Mouse (Mus musculus) right cerebral cortex, postnatal 36 days (tissue): Measurements from ENCODE around the gene Cdc34b.
"Not testable (repeated sequence)": the region's sequence is repeated elsewhere in the genome, so short reads cannot be mapped to it uniquely, and the experiment has no call there.

Experiments used
- DNase-seq, 2 experiments: peaks; one replicate each; pipeline ENCODE4 v3.0.0; 2022; ENCODE audit warnings: low spot score in 2 of 2, mixed read lengths in 1 of 2

The Cdc34b gene

DNA sequence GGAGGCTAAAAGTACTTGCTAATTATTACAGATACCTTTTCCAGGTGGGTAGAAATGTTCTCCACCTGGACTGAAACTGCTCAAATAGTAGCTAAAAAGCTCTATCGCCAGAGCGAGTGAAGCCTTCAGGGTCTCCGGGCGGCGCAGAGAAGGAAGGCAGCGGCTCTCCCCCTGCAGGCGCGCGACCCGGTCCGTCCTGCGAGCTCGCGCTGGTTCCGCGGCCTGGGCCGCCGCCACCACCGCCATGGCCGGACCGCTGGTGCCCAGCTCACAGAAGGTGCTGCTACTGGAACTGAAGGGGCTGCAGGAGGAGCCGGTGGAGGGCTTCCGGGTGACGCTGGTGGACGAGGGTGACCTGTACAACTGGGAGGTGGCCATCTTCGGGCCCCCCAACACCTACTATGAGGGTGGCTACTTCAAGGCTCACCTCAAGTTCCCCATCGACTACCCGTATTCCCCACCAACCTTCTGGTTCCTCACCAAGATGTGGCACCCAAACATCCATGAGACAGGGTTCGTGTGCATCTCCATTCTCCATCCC lies at the start of gene Cdc34b:
Cdc34b (plus strand) TSS at position 51 of the 541 bp plus-strand sequence.
- DNase-seq: no peak

DNA sequence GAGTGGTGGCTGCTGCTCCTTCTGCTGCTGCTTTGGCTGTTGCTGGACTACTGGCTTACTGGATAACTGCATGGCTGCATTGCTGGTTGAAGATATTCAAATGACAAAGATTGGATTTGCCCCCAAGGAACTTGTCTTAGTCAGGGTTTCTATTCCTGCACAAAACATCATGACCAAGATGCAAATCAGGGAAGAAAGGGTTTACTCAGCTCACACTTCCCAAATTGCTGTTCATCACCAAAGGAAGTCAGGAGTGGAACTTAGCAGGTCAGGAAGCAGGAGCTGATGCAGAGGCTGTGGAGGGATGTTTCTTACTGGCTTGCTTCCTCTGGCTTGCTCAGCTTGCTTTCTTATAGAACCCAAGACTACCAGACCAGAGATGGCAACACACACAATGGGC lies 49.1 kb upstream of the Cdc34b start:
- not testable (repeated sequence) for DNase-seq

- no peak for DNase-seq
Observed at GRCm38 (mm10) chr11:94695508-94695907, 46.1 kb upstream of the Cdc34b start.

- no peak for DNase-seq
Observed at GRCm38 (mm10) chr11:94697140-94697539, 44.4 kb upstream of the Cdc34b start.

DNA sequence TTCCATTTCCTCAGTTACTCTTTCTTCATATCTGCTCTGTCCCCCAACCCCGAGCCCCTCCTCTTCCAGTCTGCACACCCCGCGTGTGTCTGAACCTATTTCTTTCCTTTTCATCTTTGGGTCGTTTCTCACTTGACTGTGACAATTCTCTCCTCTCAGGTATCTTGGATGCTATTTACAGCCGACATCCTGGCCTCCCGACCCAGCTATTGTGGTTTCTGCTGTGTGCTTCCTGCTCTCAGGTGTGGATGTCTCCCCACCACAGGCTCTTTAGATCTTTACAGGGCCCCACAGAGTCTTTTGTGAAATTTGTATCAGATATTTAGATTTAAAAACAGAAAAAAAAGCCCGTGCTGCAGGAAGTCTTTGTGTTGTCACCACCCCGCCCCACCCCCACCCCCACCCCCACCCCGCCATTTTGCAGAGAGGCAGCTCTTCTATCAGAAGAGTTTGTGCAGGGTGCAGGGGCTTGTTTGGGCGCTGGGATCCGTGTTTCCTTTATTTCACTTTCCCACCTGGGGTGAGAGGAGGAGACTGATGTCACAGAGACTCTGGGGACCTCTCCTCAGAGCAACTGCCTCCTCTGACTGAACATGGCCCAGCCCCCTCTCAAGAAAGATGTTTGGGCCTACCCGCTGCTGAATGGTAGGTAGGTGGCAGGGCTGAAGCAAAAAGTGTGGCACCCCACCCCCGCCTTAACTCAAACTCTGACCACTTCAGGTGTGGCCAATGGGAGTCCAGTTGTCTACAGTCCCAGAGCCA lies 43.7 kb upstream of the Cdc34b start:
- no peak for DNase-seq

- DNase-seq: no peak
Observed at GRCm38 (mm10) chr11:94699399-94699798, 42.2 kb upstream of the Cdc34b start.

DNA sequence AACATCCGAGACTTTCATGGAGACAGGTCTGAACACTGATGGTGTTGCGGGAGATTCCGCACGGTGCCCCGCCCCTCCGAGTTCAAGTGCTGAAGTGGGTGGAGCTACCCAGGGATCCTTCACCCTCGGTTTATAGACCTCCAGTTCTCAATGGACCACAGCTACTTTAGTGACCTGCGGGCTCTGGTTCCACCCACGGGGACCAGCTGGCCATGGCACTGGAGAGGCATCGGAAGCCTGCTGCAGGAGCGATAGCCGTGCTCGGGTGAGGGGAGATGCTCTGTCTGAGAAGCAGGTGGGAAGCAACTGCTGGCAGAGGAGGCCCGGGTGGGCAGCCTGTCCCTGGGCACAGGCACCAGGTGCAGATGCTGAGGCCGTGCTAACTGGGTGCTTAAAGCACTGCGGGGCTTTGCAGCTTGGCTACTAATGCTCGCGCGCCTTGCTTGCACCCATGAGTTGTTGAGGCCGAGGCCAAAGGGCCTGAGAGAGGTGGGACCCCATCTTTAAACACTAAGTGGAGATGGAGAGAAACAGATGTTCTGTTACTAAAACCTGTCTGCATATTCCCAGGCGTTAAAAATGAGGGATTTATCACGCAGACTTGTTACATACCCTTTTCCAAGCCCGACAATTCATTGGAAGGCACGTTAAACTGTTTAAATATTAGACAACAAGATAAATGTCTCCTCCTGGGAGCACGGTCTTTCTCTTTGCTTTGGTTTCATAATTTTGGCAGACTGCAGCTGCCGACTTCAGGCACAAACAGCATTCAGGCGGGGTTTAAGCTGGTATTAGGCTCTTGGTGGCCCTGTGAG lies 40.0 kb upstream of the Cdc34b start:
- DNase-seq: no peak

GRCm38 (mm10) chr11:94702216-94702610 lies 39.4 kb upstream of the Cdc34b start:
- DNase-seq: no peak

DNA sequence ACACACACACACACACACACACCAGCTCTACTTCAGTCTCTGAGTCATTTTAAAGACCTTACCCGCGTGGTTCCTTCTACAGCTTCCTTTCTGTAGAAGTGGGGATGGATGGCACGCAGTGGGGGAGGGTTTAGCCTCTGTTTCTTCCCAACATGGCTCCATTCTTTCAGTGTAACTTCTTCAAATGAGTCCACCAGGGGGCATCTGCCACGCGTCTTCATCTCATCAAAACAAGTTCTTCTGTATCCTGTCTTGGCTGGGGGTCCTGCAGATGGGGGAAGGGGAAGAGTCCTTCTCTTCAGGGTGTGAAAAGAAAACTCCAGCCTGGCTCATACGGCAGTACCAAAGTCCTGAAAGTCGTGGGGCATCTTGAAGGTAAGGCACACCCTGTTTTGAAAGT lies 37.6 kb upstream of the Cdc34b start:
- DNase-seq: no peak

GRCm38 (mm10) chr11:94704472-94704871 lies 37.1 kb upstream of the Cdc34b start, which contains the start of gene Gm11541:
Gm11541 (minus strand) TSS chr11:94704499.
- no peak for DNase-seq

GRCm38 (mm10) chr11:94713246-94713860 lies 28.2 kb upstream of the Cdc34b start:
- DNase-seq: no peak

- peak; percentile 13 to 15 for DNase-seq
Observed at GRCm38 (mm10) chr11:94715622-94716021, 26.0 kb upstream of the Cdc34b start.

GRCm38 (mm10) chr11:94716754-94717153 lies 24.8 kb upstream of the Cdc34b start:
- no peak for DNase-seq

DNA sequence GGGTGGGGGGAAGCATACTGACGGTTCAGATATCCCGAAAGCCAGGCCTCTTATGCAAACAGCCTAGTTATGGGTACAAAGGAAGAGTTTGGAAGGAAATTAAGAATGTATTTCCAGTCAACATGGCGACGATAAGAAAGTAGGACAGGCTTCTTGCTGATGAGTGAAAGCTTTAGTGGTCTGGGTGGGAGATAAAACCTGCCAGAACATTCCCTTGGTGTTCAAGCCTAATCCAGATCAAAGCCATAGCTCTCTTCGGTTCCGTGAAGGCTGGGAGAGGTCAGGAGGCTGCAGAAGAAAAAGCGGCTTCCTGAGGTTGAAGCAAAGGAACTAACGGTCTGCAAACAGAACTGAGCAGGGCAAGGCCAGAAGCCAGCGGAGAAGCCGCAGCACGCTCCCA lies 24.3 kb upstream of the Cdc34b start:
- DNase-seq: no peak

- DNase-seq: no peak
Observed at GRCm38 (mm10) chr11:94718113-94718909, 23.3 kb upstream of the Cdc34b start.

GRCm38 (mm10) chr11:94719216-94719615 lies 22.4 kb upstream of the Cdc34b start:
- no peak for DNase-seq

DNA sequence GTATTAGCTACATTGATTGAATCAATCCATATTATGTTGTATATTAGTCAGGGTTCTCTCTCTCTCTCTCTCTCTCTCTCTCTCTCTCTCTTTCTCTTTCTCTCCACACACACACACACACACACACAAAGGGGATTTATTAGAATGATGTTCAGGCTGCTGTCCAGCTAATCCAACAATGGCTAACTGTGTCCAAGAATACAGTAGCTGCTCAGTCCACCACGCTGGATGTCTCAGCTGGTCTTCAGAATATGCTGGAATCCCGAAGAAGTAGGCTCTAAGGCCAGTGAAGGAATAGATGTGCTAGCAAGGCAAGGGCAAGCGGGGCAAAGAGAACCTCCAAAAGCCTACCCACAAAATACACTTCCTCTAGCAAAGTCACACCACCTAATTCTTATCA lies 14.3 kb upstream of the Cdc34b start:
- no peak for DNase-seq

GRCm38 (mm10) chr11:94728545-94728944 lies 13.0 kb upstream of the Cdc34b start:
- DNase-seq: no peak

- no peak for DNase-seq
Observed at GRCm38 (mm10) chr11:94729565-94729964, 12.0 kb upstream of the Cdc34b start.

DNA sequence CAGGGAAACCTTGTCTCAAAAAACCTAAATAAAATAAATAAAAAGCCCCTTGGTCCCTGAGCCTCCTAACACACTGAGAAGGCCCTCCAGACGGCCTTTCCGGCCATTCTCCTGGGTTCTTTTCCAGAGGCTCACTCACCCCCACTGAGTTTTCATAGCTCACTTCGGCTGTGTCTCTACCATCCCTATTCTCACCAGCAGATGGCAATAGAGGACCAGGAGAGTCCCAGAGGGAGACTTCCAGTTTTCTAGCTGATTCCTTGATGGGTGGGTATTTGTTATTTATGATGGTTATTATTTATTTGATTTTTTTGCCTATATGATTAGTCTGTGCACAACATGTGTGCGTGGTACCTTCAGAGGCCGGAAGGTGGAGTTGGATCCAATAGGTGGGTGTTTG lies 11.3 kb upstream of the Cdc34b start:
- peak; percentile 11 to 12 for DNase-seq

DNA sequence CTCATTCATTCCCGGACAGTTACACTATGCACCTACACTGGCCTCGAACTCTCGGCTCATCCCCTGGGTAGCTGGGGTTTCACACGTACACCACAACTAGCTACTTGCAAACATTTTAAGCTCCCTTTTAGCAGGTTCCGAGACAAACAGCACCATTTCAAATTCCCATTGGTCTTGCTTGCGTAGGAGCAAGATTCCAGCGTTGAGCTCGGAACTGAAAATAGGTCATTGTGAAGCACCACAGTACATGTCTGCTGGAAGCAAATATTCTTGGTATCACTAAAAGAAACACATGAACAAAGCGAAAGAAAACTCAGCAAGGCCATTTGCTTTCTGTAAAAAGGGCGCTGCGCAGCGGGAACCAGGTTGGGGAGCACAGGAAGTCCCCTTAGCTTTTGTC lies 10.4 kb upstream of the Cdc34b start:
- peak in 1 of 2 experiments; percentile 11 for DNase-seq
